Mouse (Mus musculus): ENCODE results near the gene Snapc4. TPM values are rescaled to one million over a fixed set of nuclear protein-coding genes. Genes with fewer than 3 reads are reported as not detected.
A peak's percentile ranks its signal among the peaks of the same experiment; 100 is the strongest.

Snapc4 gene
- polyA plus RNA-seq, 1 experiment, result 21.9 TPM

- DNase-seq, result peak; percentile 71
- TF ChIP-seq CTCF (conservative IDR thresholded peaks at IDR 0.05; ENCODE audit: insufficient read depth, insufficient read length, low read depth, low read length) (no peak), POLR2A (IDR thresholded peaks at IDR 0.05; ENCODE audit: low read depth, low read length) (no peak)
- WGBS, result 14% methylated on average over 5 of the region's 5 CpGs
- peaks cover 29% of the 10 kb centered on the region for H3K4me1 ChIP-seq (ENCODE audit: control insufficient read depth, insufficient read depth, low read length)
- H3K36me3 ChIP-seq (ENCODE audit: control insufficient read depth, insufficient read depth, low read length), result peaks cover 6% of the 10 kb centered on the region
- H3K4me3 ChIP-seq (ENCODE audit: insufficient read depth, low read depth, low read length), result no peak overlapping the region
- peak overlapping the region; percentile 96 for H3K27ac ChIP-seq (ENCODE audit: insufficient read depth, low read depth, low read length)
- no peaks in the 10 kb centered on the region for H3K27me3 ChIP-seq (replicated peaks; ENCODE audit: control insufficient read depth, insufficient read depth, low read length)
These were observed 30.5 kb upstream of the Snapc4 start for GRCm38 (mm10) chr2:26410931-26411411.

GRCm38 (mm10) chr2:26410091-26410490 is 29.6 kb upstream of the Snapc4 start:
- 51% methylated on average over 5 of the region's 5 CpGs for WGBS
- H3K27ac ChIP-seq (ENCODE audit: insufficient read depth, low read depth, low read length), result peak overlapping the region; percentile 72
- H3K36me3 ChIP-seq (ENCODE audit: control insufficient read depth, insufficient read depth, low read length), result no peaks in the 10 kb centered on the region; the same call in 1 of the 2 replicates
- no peak for TF ChIP-seq CTCF (conservative IDR thresholded peaks at IDR 0.05; ENCODE audit: insufficient read depth, insufficient read length, low read depth, low read length)
- TF ChIP-seq POLR2A (IDR thresholded peaks at IDR 0.05; ENCODE audit: low read depth, low read length), result no peak
- no peaks in the 10 kb centered on the region for H3K27me3 ChIP-seq (replicated peaks; ENCODE audit: control insufficient read depth, insufficient read depth, low read length)
- no peak overlapping the region for H3K4me3 ChIP-seq (ENCODE audit: insufficient read depth, low read depth, low read length)
- peaks cover 29% of the 10 kb centered on the region for H3K4me1 ChIP-seq (ENCODE audit: control insufficient read depth, insufficient read depth, low read length)
- no peak for DNase-seq

GRCm38 (mm10) chr2:26409362-26409761 is 28.9 kb upstream of the Snapc4 start:
- Histone ChIP-seq H3K27me3 (replicated peaks; ENCODE audit: control insufficient read depth, insufficient read depth, low read length) (no peaks in the 10 kb centered on the region), H3K27ac (ENCODE audit: insufficient read depth, low read depth, low read length) (0 out of 2 replicates have a peak overlapping the region, but pooled peaks have one; percentile 11), H3K4me3 (ENCODE audit: insufficient read depth, low read depth, low read length) (no peak overlapping the region), H3K36me3 (ENCODE audit: control insufficient read depth, insufficient read depth, low read length) (no peaks in the 10 kb centered on the region; the same call in 1 of the 2 replicates), H3K4me1 (ENCODE audit: control insufficient read depth, insufficient read depth, low read length) (peaks cover 29% of the 10 kb centered on the region)
- TF ChIP-seq POLR2A (IDR thresholded peaks at IDR 0.05; ENCODE audit: low read depth, low read length), result no peak
- TF ChIP-seq CTCF (conservative IDR thresholded peaks at IDR 0.05; ENCODE audit: insufficient read depth, insufficient read length, low read depth, low read length), result no peak
- no peak for DNase-seq
- 55% methylated on average over 3 of the region's 3 CpGs for WGBS

- peak; percentile 98 for DNase-seq
- WGBS, result under 1% methylated on average over 57 of the region's 57 CpGs
- Histone ChIP-seq H3K4me1 (ENCODE audit: control insufficient read depth, insufficient read depth, low read length) (peaks cover 29% of the 10 kb centered on the region), H3K27me3 (replicated peaks; ENCODE audit: control insufficient read depth, insufficient read depth, low read length) (no peaks in the 10 kb centered on the region), H3K27ac (ENCODE audit: insufficient read depth, low read depth, low read length) (peak within 1 kb of the TSS; percentile 86), H3K4me3 (ENCODE audit: insufficient read depth, low read depth, low read length) (peak within 1 kb of the TSS; percentile 70), H3K36me3 (ENCODE audit: control insufficient read depth, insufficient read depth, low read length) (no peaks in the 10 kb centered on the region)
- peak; percentile 7 for TF ChIP-seq POLR2A (IDR thresholded peaks at IDR 0.05; ENCODE audit: low read depth, low read length)
- peak; percentile 89 for TF ChIP-seq CTCF (conservative IDR thresholded peaks at IDR 0.05; ENCODE audit: insufficient read depth, insufficient read length, low read depth, low read length)
These were observed 28.3 kb upstream of the Snapc4 start, which contains the start of gene Inpp5e for GRCm38 (mm10) chr2:26408515-26409356. Inpp5e (minus strand) TSS chr2:26409203.

- DNase-seq, result peak; percentile 78
These were observed 22.9 kb upstream of the Snapc4 start for GRCm38 (mm10) chr2:26403306-26403705.

GRCm38 (mm10) chr2:26402265-26402664 is 21.8 kb upstream of the Snapc4 start:
- Histone ChIP-seq H3K27me3 (replicated peaks; ENCODE audit: control insufficient read depth, insufficient read depth, low read length) (no peaks in the 10 kb centered on the region), H3K4me1 (ENCODE audit: control insufficient read depth, insufficient read depth, low read length) (peaks cover 16% of the 10 kb centered on the region; the same call in 1 of the 2 replicates), H3K36me3 (ENCODE audit: control insufficient read depth, insufficient read depth, low read length) (peaks cover 2% of the 10 kb centered on the region; the same call in 1 of the 2 replicates), H3K4me3 (ENCODE audit: insufficient read depth, low read depth, low read length) (no peak overlapping the region), H3K27ac (ENCODE audit: insufficient read depth, low read depth, low read length) (no peak overlapping the region)
- 88% methylated on average over 1 of the region's 1 CpGs for WGBS
- TF ChIP-seq POLR2A (IDR thresholded peaks at IDR 0.05; ENCODE audit: low read depth, low read length), result no peak
- no peak for TF ChIP-seq CTCF (conservative IDR thresholded peaks at IDR 0.05; ENCODE audit: insufficient read depth, insufficient read length, low read depth, low read length)
- no peak for DNase-seq

More at GRCm38 (mm10) chr2:26403306-26403705, 22.9 kb upstream of the Snapc4 start:
- Histone ChIP-seq H3K27ac (ENCODE audit: insufficient read depth, low read depth, low read length) (no peak overlapping the region), H3K36me3 (ENCODE audit: control insufficient read depth, insufficient read depth, low read length) (peaks cover 2% of the 10 kb centered on the region; the same call in 1 of the 2 replicates), H3K4me1 (ENCODE audit: control insufficient read depth, insufficient read depth, low read length) (peaks cover 26% of the 10 kb centered on the region), H3K4me3 (ENCODE audit: insufficient read depth, low read depth, low read length) (no peak overlapping the region), H3K27me3 (replicated peaks; ENCODE audit: control insufficient read depth, insufficient read depth, low read length) (no peaks in the 10 kb centered on the region)
- TF ChIP-seq CTCF (conservative IDR thresholded peaks at IDR 0.05; ENCODE audit: insufficient read depth, insufficient read length, low read depth, low read length) (no peak), POLR2A (IDR thresholded peaks at IDR 0.05; ENCODE audit: low read depth, low read length) (no peak)
- WGBS, result 40% methylated on average over 8 of the region's 8 CpGs

GRCm38 (mm10) chr2:26401023-26401422 is 20.6 kb upstream of the Snapc4 start:
- peaks cover 11% of the 10 kb centered on the region; the same call in 1 of the 2 replicates for H3K4me1 ChIP-seq (ENCODE audit: control insufficient read depth, insufficient read depth, low read length)
- DNase-seq, result no peak
- peaks cover 2% of the 10 kb centered on the region; the same call in 1 of the 2 replicates for H3K36me3 ChIP-seq (ENCODE audit: control insufficient read depth, insufficient read depth, low read length)
- no peak overlapping the region for H3K4me3 ChIP-seq (ENCODE audit: insufficient read depth, low read depth, low read length)
- WGBS, result 91% methylated on average over 4 of the region's 4 CpGs
- H3K27ac ChIP-seq (ENCODE audit: insufficient read depth, low read depth, low read length), result no peak overlapping the region
- TF ChIP-seq POLR2A (IDR thresholded peaks at IDR 0.05; ENCODE audit: low read depth, low read length) (no peak), CTCF (conservative IDR thresholded peaks at IDR 0.05; ENCODE audit: insufficient read depth, insufficient read length, low read depth, low read length) (no peak)
- no peaks in the 10 kb centered on the region for H3K27me3 ChIP-seq (replicated peaks; ENCODE audit: control insufficient read depth, insufficient read depth, low read length)
